Mouse (Mus musculus): ENCODE data around the gene Zfp987. TPM values are rescaled to one million over a fixed set of nuclear protein-coding genes. Genes with fewer than 3 reads are reported as not detected.
"Not testable (repeated sequence)": the region's sequence is repeated elsewhere in the genome, so short reads cannot be mapped to it uniquely, and the experiment has no call there.

The Zfp987 gene
- total RNA-seq, 2 experiments from 2014 or later: not detected

- intact Hi-C loops (cut with DNase I); H3K4me3 ChIP-seq; DNase-seq; H3K27ac ChIP-seq: not testable (repeated sequence)
These were observed 70.2 kb downstream of the Zfp987 start for GRCm38 (mm10) chr4:146167202-146167832.

GRCm38 (mm10) chr4:146167879-146168532, 70.9 kb downstream of the Zfp987 start:
- intact Hi-C loops (cut with DNase I); H3K4me3 ChIP-seq; H3K27ac ChIP-seq: not testable (repeated sequence)
- DNase-seq: peak; percentile 19

GRCm38 (mm10) chr4:146168730-146169215, 71.7 kb downstream of the Zfp987 start:
- intact Hi-C loops (cut with DNase I); H3K27ac ChIP-seq: not testable (repeated sequence)

GRCm38 (mm10) chr4:146173378-146174226, 76.5 kb downstream of the Zfp987 start:
- intact Hi-C loops (cut with DNase I); H3K4me3 ChIP-seq; H3K27ac ChIP-seq: not testable (repeated sequence)
- peak; percentile 23 for DNase-seq

More at GRCm38 (mm10) chr4:146168730-146169215, 71.7 kb downstream of the Zfp987 start:
- not testable (repeated sequence) for H3K4me3 ChIP-seq, DNase-seq

Other genes starting within 250 kb of the Zfp987 start
- gene Zfp986, start 228.5 kb upstream of the Zfp987 start, total RNA-seq (2021): not detected
- gene Zfp600, start 59.5 kb downstream of the Zfp987 start, total RNA-seq (2021): not detected

All from gastrocnemius, adult 2 months (tissue).